Mouse (Mus musculus) heart, embryonic 10.5 days (tissue): ENCODE data around the gene Gm17334. TPM values are rescaled to one million over a fixed set of nuclear protein-coding genes. Genes with fewer than 3 reads are reported as not detected.

Experiments
- DNase-seq: peaks from one replicate; pipeline ENCODE4 v3.0.0-alpha.2; 2017; ENCODE audit warnings: low spot score
- H3K27ac ChIP-seq: fragments of 300-500 bp; sonication (generic); 2 replicates; pipeline ENCODE4 v1.5.1; 2016; ENCODE audit warnings: mild to moderate bottlenecking
- H3K27me3 ChIP-seq: fragments of 300-500 bp; sonication (generic); 2 replicates; pipeline ENCODE4 v1.6.1; 2016; ENCODE audit warnings: mild to moderate bottlenecking; ENCODE audit not compliant: poor library complexity, insufficient read depth, severe bottlenecking
- H3K36me3 ChIP-seq: fragments of 300-500 bp; sonication (generic); 2 replicates; pipeline ENCODE4 v1.6.1; 2016; ENCODE audit warnings: mild to moderate bottlenecking, moderate library complexity
- H3K4me1 ChIP-seq: fragments of 300-500 bp; sonication (generic); 2 replicates; pipeline ENCODE4 v1.6.1; 2016; ENCODE audit warnings: mild to moderate bottlenecking
- H3K4me3 ChIP-seq: fragments of 300-500 bp; sonication (generic); 2 replicates; pipeline ENCODE4 v1.5.1; 2016; ENCODE audit warnings: mild to moderate bottlenecking, moderate library complexity
- H3K9me3 ChIP-seq: fragments of 300-500 bp; sonication (generic); 2 replicates; pipeline ENCODE4 v1.6.1; 2016; ENCODE audit warnings: mild to moderate bottlenecking, moderate library complexity
- WGBS: fragments of 180-500 bp; shearing (Covaris S2); methylation state at CpG from one replicate; pipeline ENCODE4 v1.1.7; 2016; 5-methylcytosine and 5-hydroxymethylcytosine counted together
- polyA plus RNA-seq: library from polyadenylated mRNA; unstranded; fragments of >200 nt; fragmentation: Nextera tagmentation; extraction: Ambion mirVana; gene quantifications from 2 replicates; pipeline ENCODE4 v1.2.1, GENCODE M21; 2016

Gene Gm17334
- polyA plus RNA-seq, 1 experiment from 2014 or later: not detected

DNA sequence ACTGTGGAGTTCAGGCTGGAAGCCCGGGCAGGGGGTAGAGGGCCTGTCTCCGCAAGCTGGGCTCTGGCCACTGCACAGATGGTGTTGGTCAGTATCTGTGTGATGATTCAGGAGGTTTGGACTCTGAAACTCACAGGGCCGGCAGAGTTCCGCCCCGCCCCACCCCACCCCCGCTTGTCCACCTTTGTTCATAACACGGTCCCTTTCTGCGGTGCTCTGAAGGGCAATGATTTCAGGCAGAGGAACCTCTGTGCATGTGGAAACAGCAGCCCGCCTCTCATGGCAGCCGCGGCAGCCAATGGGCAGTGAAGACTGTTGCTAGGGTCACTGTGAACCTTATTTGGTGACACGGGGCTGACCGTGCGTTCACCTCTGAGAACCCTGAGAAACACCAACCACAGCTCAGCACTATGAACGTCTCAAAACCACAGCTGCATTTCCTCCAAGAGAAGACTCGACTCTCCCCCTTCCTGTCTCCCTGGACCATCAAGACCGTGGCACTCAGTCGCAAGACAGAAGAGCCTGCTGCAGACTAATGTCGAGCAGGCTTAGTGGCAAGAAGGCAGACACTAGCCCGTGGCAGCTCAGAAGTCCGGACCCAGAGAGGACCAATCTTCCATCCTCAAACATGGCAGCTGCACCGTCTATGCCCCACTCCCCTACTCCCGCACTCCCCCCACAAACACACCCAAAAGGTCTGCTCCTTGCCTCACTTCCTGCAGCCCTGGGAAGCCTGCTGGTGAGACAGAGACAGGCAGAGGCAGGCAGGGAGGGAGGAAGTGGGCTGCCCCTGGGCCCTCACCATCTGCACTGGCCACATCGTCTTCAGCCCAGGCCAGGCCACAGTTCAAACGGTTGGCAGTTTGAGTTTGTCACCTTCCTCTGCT, 21.9 kb upstream of the Gm17334 start:
- DNase-seq: no peak
- peaks cover 36% of the 10 kb centered on the region for H3K4me1 ChIP-seq
- H3K4me3 ChIP-seq: peak overlapping the region; percentile 16; the same call in 1 of the 2 replicates
- no peaks in the 10 kb centered on the region for H3K36me3 ChIP-seq
- WGBS: 49% methylated on average over 25 of the region's 25 CpGs
- H3K9me3 ChIP-seq: peaks cover 3% of the 10 kb centered on the region; the same call in 1 of the 2 replicates
- peak overlapping the region; percentile 83 for H3K27ac ChIP-seq
- no peaks in the 10 kb centered on the region for H3K27me3 ChIP-seq

GRCm38 (mm10) chr11:53794015-53794414, 21.0 kb upstream of the Gm17334 start:
- no peaks in the 10 kb centered on the region for H3K36me3 ChIP-seq
- DNase-seq: no peak
- no peaks in the 10 kb centered on the region for H3K27me3 ChIP-seq
- peaks cover 44% of the 10 kb centered on the region for H3K4me1 ChIP-seq
- 59% methylated on average over 3 of the region's 3 CpGs for WGBS
- peaks cover 3% of the 10 kb centered on the region; the same call in 1 of the 2 replicates for H3K9me3 ChIP-seq
- H3K27ac ChIP-seq: peak overlapping the region; percentile 83
- no peak overlapping the region for H3K4me3 ChIP-seq

DNA sequence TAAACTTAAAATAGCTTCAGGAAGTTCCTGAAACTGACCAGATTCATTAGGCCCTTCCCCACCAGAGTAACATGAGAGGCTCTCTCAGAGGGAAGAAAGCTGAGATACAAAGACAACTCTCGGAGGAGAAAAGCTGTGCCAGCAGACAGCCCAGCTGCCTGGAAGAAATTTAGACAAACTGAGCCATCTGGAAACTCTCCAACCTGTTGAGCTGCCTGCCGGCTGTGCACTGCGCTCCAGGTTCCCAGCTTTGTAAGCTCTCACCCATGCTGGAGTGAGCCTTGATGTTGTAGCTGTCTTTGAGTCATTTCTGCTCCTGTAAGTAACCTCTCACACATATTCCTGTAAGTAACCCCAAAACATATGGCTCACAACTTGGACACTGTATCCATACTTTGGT, 20.0 kb upstream of the Gm17334 start:
- no peaks in the 10 kb centered on the region for H3K36me3 ChIP-seq
- no peak for DNase-seq

DNA sequence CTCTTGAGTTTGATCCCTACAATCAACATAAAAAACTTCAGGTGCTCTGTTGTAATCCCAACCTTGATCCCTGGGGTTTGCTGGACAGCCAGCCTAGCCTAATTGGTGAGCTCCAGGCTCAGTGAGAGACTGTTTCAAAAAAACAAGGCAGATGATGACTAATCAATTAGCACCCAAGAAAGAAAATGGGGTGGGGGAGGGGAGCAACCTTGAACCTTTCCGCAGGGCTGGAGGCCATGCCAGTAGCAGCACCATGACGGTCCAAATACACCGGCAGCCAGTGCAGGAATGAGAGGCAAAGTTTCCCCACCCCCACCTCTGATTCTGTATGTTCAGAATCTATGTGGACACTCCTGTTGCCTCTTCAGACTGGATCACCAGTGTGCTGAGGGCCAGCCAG, 16.3 kb upstream of the Gm17334 start:
- 55% methylated on average over 3 of the region's 3 CpGs for WGBS
- Histone ChIP-seq H3K36me3 (no peaks in the 10 kb centered on the region), H3K4me3 (no peak overlapping the region), H3K27ac (no peak overlapping the region), H3K27me3 (no peaks in the 10 kb centered on the region), H3K4me1 (peaks cover 20% of the 10 kb centered on the region), H3K9me3 (peaks cover 3% of the 10 kb centered on the region; the same call in 1 of the 2 replicates)
- no peak for DNase-seq

More for the DNA sequence above, 20.0 kb upstream of the Gm17334 start:
- Histone ChIP-seq H3K27me3 (no peaks in the 10 kb centered on the region), H3K27ac (no peak overlapping the region), H3K4me3 (no peak overlapping the region), H3K4me1 (peaks cover 47% of the 10 kb centered on the region), H3K9me3 (peaks cover 3% of the 10 kb centered on the region; the same call in 1 of the 2 replicates)
- 72% methylated on average over 3 of the region's 3 CpGs for WGBS

- WGBS: 85% methylated on average over 8 of the region's 8 CpGs
- no peak for DNase-seq
- H3K9me3 ChIP-seq: peaks cover 3% of the 10 kb centered on the region; the same call in 1 of the 2 replicates
- H3K27me3 ChIP-seq: no peaks in the 10 kb centered on the region
- peaks cover 20% of the 10 kb centered on the region for H3K4me1 ChIP-seq
- H3K27ac ChIP-seq: no peak overlapping the region
- H3K36me3 ChIP-seq: no peaks in the 10 kb centered on the region
- no peak overlapping the region for H3K4me3 ChIP-seq
Measured at GRCm38 (mm10) chr11:53788196-53788595, 15.2 kb upstream of the Gm17334 start.

DNA sequence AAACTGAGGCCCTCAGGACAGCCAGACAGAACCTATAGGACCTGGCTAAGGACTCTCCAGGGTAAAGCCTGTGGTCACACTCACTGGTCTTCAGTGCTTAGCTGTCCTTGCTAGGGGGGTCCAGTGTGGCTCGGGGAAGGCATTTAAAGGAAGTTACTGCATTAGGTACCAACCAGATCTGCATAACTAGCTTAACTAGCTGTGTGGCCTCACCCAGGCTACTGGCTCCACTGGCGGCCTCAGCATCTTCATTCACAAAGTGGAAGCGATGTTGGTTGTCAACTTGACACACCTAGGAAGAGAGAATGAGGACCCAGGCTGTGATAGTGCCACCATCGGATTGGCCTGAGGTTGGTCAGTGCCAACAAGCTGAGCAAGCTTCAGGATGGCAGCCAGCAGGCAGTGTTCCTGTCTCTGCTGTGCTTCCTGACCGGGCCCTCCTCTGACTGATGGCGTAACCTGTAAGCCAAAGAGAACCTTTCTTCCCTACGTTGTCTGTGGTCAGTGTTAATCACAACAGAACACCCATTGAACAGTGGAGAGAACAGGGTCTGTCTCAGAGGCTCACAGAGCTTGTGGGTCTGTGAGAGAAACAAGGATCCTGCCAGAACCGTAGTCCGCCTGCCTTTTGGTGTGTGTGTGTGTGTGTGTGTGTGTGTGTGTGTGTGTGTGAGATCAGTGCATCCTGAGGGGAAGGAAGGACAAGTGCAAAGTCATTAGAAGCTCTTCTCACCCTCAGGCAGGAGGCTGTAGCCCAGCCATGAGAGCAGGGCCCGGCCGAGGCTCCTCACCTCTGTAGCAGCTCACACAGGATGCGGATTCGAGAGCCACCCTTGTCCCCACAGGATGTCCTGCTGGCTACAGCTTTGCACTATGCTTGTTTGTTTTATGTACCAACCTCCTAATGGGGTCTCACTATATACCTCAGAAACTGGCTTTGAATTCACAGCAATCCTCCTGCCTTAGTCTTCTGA, 13.4 kb upstream of the Gm17334 start:
- WGBS: 75% methylated on average over 13 of the region's 13 CpGs
- Histone ChIP-seq H3K4me3 (no peak overlapping the region), H3K9me3 (no peaks in the 10 kb centered on the region), H3K27me3 (no peaks in the 10 kb centered on the region), H3K36me3 (no peaks in the 10 kb centered on the region), H3K4me1 (peaks cover 22% of the 10 kb centered on the region), H3K27ac (no peak overlapping the region)
- DNase-seq: no peak

DNA sequence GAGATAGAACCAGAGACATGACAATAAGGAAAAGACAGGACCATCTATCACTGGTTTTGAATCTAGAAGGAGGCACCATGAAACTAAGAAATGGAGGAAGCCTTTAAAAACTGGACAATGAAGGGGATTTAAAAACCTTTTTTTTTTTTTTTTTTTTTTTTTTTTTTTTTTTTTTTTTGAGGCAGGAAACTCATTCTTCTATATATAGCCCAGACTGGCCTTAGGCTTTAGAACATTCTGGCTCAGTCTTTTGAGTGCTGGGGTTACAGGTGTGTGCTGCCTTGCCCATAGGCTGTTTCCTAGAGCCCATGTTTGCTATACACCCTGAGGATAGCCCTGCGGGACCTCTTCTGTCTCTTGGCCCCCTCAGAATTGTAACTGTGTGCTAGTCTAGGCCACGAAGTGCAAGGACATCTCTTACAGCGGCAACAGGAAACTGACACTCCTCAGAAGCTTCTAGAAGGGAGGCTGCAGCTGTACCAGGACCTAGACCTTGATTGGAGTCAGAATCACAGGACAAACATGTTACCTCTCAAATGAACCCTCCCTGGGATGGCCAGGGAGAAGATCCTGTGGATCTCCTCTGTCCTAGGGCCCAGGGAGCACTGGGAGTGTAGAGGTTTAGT, 12.4 kb upstream of the Gm17334 start:
- Histone ChIP-seq H3K27ac (no peak overlapping the region), H3K4me1 (peaks cover 26% of the 10 kb centered on the region)
- WGBS: 74% methylated on average over 3 of the region's 3 CpGs

DNA sequence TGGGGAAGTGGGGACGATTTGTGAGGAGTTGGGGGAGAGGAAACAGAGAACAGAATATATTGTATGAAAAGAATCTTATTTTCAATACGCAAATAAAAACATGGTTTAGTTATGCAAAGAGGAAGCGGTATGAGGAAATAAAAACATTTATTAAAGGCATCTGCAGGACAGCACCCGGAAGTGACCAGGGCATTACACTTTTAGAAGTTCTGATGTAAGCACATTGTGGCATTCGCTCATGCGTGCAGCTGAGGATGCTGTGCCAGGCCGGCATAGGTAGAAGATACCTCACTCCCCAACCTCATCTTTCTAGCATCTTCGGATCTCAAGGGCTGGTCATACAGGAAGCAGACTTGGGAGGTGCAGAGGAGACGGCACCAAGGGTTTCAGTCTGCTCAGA, 10.3 kb upstream of the Gm17334 start:
- Histone ChIP-seq H3K4me3 (no peak overlapping the region), H3K4me1 (peaks cover 18% of the 10 kb centered on the region), H3K27me3 (no peaks in the 10 kb centered on the region), H3K9me3 (no peaks in the 10 kb centered on the region), H3K36me3 (no peaks in the 10 kb centered on the region), H3K27ac (no peak overlapping the region)
- WGBS: 84% methylated on average over 9 of the region's 9 CpGs
- DNase-seq: no peak

More for the DNA sequence above, 12.4 kb upstream of the Gm17334 start:
- Histone ChIP-seq H3K27me3 (no peaks in the 10 kb centered on the region), H3K4me3 (no peak overlapping the region), H3K36me3 (no peaks in the 10 kb centered on the region), H3K9me3 (no peaks in the 10 kb centered on the region)
- no peak for DNase-seq

DNA sequence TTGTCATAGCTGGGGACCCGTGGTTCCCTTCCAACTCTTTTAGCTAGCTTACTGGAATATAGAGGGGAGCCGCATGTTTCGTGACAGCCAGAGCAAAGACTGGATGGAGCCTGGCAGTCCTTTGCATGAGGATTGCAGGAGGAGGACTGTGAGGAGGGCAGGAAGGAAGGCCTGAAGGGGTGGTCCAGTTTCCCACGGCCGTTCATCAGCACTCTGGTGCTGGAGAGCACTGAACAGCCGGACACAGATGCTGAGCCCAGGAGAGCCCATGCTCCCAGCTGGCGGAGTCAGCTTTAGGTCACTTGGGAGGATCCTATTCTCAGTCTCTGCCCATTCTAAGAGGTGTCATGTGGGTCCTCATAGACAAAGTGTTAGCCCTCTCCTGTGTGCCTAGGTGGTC, 9.0 kb upstream of the Gm17334 start:
- Histone ChIP-seq H3K9me3 (no peaks in the 10 kb centered on the region), H3K27me3 (no peaks in the 10 kb centered on the region), H3K4me1 (peaks cover 16% of the 10 kb centered on the region), H3K27ac (no peak overlapping the region), H3K4me3 (no peak overlapping the region), H3K36me3 (peaks cover 1% of the 10 kb centered on the region; the same call in 1 of the 2 replicates)
- DNase-seq: no peak
- 87% methylated on average over 7 of the region's 7 CpGs for WGBS

- Histone ChIP-seq H3K4me1 (peaks cover 16% of the 10 kb centered on the region), H3K27me3 (no peaks in the 10 kb centered on the region), H3K9me3 (no peaks in the 10 kb centered on the region), H3K4me3 (no peak overlapping the region), H3K27ac (no peak overlapping the region), H3K36me3 (peaks cover 8% of the 10 kb centered on the region)
- DNase-seq: no peak
- WGBS: 82% methylated on average over 4 of the region's 4 CpGs
Measured at GRCm38 (mm10) chr11:53781201-53781775, 8.3 kb upstream of the Gm17334 start.

- Histone ChIP-seq H3K9me3 (no peaks in the 10 kb centered on the region), H3K36me3 (peaks cover 17% of the 10 kb centered on the region), H3K27ac (no peak overlapping the region), H3K4me1 (peaks cover 16% of the 10 kb centered on the region), H3K27me3 (no peaks in the 10 kb centered on the region), H3K4me3 (no peak overlapping the region)
- WGBS: 38% methylated on average over 3 of the region's 3 CpGs
- no peak for DNase-seq
Measured at GRCm38 (mm10) chr11:53780262-53780661, 7.3 kb upstream of the Gm17334 start.

- Histone ChIP-seq H3K4me1 (peaks cover 16% of the 10 kb centered on the region), H3K27me3 (no peaks in the 10 kb centered on the region)
- WGBS: 73% methylated on average over 2 of the region's 2 CpGs
Measured at GRCm38 (mm10) chr11:53779808-53780207, 6.8 kb upstream of the Gm17334 start.

More at GRCm38 (mm10) chr11:53779808-53780207, 6.8 kb upstream of the Gm17334 start:
- Histone ChIP-seq H3K27ac (no peak overlapping the region), H3K9me3 (no peaks in the 10 kb centered on the region), H3K4me3 (no peak overlapping the region), H3K36me3 (peaks cover 17% of the 10 kb centered on the region)
- DNase-seq: no peak
